Mouse (Mus musculus) cerebellum, postnatal 4 days (tissue): Measurements from ENCODE around the gene Ksr2.

ENCODE experiments used
- DNase-seq, 2 experiments: peaks; one replicate each; pipeline ENCODE4 v3.0.0; 2022; ENCODE audit warnings: low spot score in 2 of 2, mixed read lengths in 1 of 2

Gene Ksr2

GRCm38 (mm10) chr5:117687770-117688352 is 274.1 kb downstream of the Ksr2 start:
- DNase-seq, result no peak

- DNase-seq, result no peak
These were observed 274.9 kb downstream of the Ksr2 start for GRCm38 (mm10) chr5:117688738-117689137.

GRCm38 (mm10) chr5:117689840-117690239 is 276.0 kb downstream of the Ksr2 start:
- DNase-seq, result no peak

- no peak for DNase-seq
These were observed 277.5 kb downstream of the Ksr2 start for GRCm38 (mm10) chr5:117691271-117691670.

GRCm38 (mm10) chr5:117693557-117693956 is 279.8 kb downstream of the Ksr2 start:
- DNase-seq, result no peak

- no peak for DNase-seq
These were observed 280.8 kb downstream of the Ksr2 start for GRCm38 (mm10) chr5:117694632-117695031.

- peak in 1 of 2 experiments; percentile 56 for DNase-seq
These were observed 282.6 kb downstream of the Ksr2 start for GRCm38 (mm10) chr5:117696366-117696765.

GRCm38 (mm10) chr5:117697589-117697988 is 283.8 kb downstream of the Ksr2 start:
- no peak for DNase-seq

- DNase-seq, result no peak
These were observed 290.6 kb downstream of the Ksr2 start for GRCm38 (mm10) chr5:117704371-117704770.

GRCm38 (mm10) chr5:117706633-117707032 is 292.8 kb downstream of the Ksr2 start:
- DNase-seq, result no peak

GRCm38 (mm10) chr5:117709306-117709705 is 295.5 kb downstream of the Ksr2 start:
- DNase-seq, result no peak

GRCm38 (mm10) chr5:117711636-117712035 is 297.8 kb downstream of the Ksr2 start:
- no peak for DNase-seq

- DNase-seq, result no peak
These were observed 298.4 kb downstream of the Ksr2 start for GRCm38 (mm10) chr5:117712207-117712606.

GRCm38 (mm10) chr5:117717120-117717519 is 303.3 kb downstream of the Ksr2 start:
- no peak for DNase-seq

GRCm38 (mm10) chr5:117723316-117723715 is 309.5 kb downstream of the Ksr2 start:
- no peak for DNase-seq

GRCm38 (mm10) chr5:117726548-117726947 is 312.7 kb downstream of the Ksr2 start:
- no peak for DNase-seq

GRCm38 (mm10) chr5:117727138-117727537 is 313.3 kb downstream of the Ksr2 start:
- no peak for DNase-seq

- no peak for DNase-seq
These were observed 317.5 kb downstream of the Ksr2 start for GRCm38 (mm10) chr5:117731311-117731710.

- DNase-seq, result no peak
These were observed 330.9 kb downstream of the Ksr2 start for GRCm38 (mm10) chr5:117744654-117745178.

- DNase-seq, result no peak
These were observed 335.6 kb downstream of the Ksr2 start for GRCm38 (mm10) chr5:117749353-117749752.

- DNase-seq, result no peak
These were observed 344.1 kb downstream of the Ksr2 start for GRCm38 (mm10) chr5:117757696-117758482.

GRCm38 (mm10) chr5:117761181-117761832 is 347.5 kb downstream of the Ksr2 start:
- peak in 1 of 2 experiments; percentile 48 for DNase-seq

- no peak for DNase-seq
These were observed 350.7 kb downstream of the Ksr2 start for GRCm38 (mm10) chr5:117764496-117764895.
